Mouse (Mus musculus): ENCODE measurements around the gene Fam133b. TPM values are rescaled to one million over a fixed set of nuclear protein-coding genes. Genes with fewer than 3 reads are reported as not detected.

The Fam133b gene
- polyA plus RNA-seq, 2 experiments: 10.9 to 11.6 TPM

DNA sequence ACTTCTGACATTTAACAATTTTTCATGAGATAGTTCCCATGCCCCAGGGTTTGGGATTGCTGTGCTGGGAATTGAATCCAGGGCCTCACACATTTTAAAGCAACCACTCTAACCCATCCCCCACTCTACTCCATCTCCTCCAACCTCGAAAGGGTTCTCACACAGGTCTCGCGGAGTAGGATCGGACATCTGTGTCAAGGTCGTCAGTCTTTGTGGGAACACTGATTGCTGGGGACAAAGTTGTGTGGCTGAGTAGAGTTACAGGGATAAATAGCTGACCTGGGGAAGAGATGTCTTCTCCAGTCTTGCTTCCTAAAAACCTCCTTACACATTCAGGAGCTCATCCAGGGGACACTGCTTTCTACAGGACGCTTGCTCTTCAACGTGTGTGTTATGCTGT is 35.4 kb downstream of the Fam133b start:
- no peak overlapping the region for H3K4me3 ChIP-seq (ENCODE audit: insufficient read depth in 1 of 2, low read depth in 2 of 2, low read length in 2 of 2)
- H3K9me3 ChIP-seq (ENCODE audit: control insufficient read depth, low read length): no peaks in the 10 kb centered on the region
- WGBS (ENCODE audit: insufficient replicate concordance): 88% methylated on average over 7 of the region's 7 CpGs
- TF ChIP-seq CTCF (IDR thresholded peaks at IDR 0.05; ENCODE audit: low read depth): no peak
- TF ChIP-seq EP300 (IDR thresholded peaks at IDR 0.05; ENCODE audit: low read depth): no peak
- H3K27me3 ChIP-seq (ENCODE audit: control insufficient read depth, insufficient read depth, low read length): no peaks in the 10 kb centered on the region
- peaks cover 59% of the 10 kb centered on the region for H3K36me3 ChIP-seq (replicated peaks; ENCODE audit: control insufficient read depth, insufficient read depth, low read depth)
- H3K9ac ChIP-seq (replicated peaks): no peak overlapping the region
- DNase-seq (ENCODE audit: low read depth in 3 of 3, low spot score in 3 of 3): no peak
- H3K27ac ChIP-seq: no peak overlapping the region
- no peak for ATAC-seq (ENCODE audit: insufficient read depth)
- H3K4me1 ChIP-seq (replicated peaks; ENCODE audit: control insufficient read depth in 2 of 2, insufficient read depth in 2 of 2, low read length in 1 of 2): no peaks in the 10 kb centered on the region
- H3K4me2 ChIP-seq (ENCODE audit: low read depth): no peak overlapping the region

DNA sequence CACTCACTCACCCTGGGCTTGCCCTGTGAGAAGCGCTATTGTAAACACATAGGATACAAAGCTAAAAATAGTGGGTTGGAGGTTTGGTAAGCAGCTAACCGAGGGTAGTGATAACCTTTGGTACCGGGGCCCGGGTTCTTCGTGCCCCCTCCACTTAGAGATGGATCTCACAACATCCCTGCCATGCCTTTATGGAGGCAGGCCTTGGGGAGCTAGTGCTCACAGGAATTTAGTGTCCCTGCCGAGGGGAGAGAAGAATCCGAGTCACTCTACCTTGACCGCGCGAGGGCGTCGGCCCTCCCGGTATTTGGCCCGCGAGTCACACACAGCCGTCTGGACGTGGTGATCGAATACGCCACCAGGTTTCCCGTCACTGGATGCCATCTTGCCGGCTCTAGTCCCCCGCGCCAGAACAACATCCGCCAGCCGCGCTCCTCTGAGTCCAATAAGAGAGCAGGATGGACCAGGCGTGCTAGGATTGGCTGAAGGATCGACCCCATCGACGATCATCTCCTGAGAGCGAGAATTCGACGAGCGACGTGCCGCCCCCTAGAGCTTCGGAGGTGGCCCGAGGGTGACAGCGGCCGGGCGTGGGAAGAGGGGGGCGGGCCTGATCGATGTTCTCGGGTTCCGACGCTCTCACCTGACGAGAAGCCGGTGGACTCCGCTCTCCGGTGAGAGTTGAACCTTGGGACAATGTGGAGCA is 52.2 kb downstream of the Fam133b start, which contains the start of gene Pex1:
Gene Pex1 (plus strand): TSS at position 374 of the 706 bp plus-strand sequence.
- peak within 1 kb of the TSS; percentile 87 for H3K4me2 ChIP-seq (ENCODE audit: low read depth)
- peak; percentile 91 to 94 (median 92) for DNase-seq (ENCODE audit: low read depth in 3 of 3, low spot score in 3 of 3)
- peak within 1 kb of the TSS; percentile 71 to 88 for H3K4me3 ChIP-seq (ENCODE audit: insufficient read depth in 1 of 2, low read depth in 2 of 2, low read length in 2 of 2)
- peak; percentile 98 for ATAC-seq (ENCODE audit: insufficient read depth)
- H3K36me3 ChIP-seq (replicated peaks; ENCODE audit: control insufficient read depth, insufficient read depth, low read depth): peaks cover 6% of the 10 kb centered on the region
- under 1% methylated on average over 50 of the region's 50 CpGs for WGBS (ENCODE audit: insufficient replicate concordance)
- peak within 1 kb of the TSS; percentile 80 for H3K9ac ChIP-seq (replicated peaks)
- no peaks in the 10 kb centered on the region for H3K27me3 ChIP-seq (ENCODE audit: control insufficient read depth, insufficient read depth, low read length)
- H3K27ac ChIP-seq: peak within 1 kb of the TSS; percentile 6
- peaks cover 10% of the 10 kb centered on the region in 2 experiments; a peak in 3 of 4 replicates for H3K4me1 ChIP-seq (replicated peaks; ENCODE audit: control insufficient read depth in 2 of 2, insufficient read depth in 2 of 2, low read length in 1 of 2)
- no peaks in the 10 kb centered on the region for H3K9me3 ChIP-seq (ENCODE audit: control insufficient read depth, low read length)
- peak; percentile 64 for TF ChIP-seq CTCF (IDR thresholded peaks at IDR 0.05; ENCODE audit: low read depth)
- TF ChIP-seq EP300 (IDR thresholded peaks at IDR 0.05; ENCODE audit: low read depth): no peak

DNA sequence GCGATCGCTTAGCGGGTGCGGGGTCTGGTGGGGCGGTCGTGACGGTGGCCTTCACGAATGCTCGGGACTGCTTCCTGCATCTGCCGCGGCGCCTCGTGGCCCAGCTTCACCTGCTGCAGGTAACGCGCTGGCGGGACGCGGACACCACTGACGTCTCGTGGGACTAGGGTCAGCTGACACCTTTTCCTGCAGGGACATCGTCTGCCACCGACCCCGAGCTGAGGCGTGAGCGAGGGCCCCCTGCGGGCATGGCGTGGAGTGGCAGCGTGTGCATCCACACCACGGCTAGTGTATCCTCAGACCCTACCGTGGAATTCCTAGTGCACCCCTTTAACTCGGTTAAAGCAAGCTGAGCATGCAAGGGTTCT is 52.8 kb downstream of the Fam133b start, which contains the start of gene Rbm48:
Gene Rbm48 (minus strand): TSS at position 187 of the 368 bp plus-strand sequence.
- DNase-seq (ENCODE audit: low read depth in 3 of 3, low spot score in 3 of 3): peak; percentile 44 to 61 (median 45)
- Histone ChIP-seq H3K4me3 (ENCODE audit: insufficient read depth in 1 of 2, low read depth in 2 of 2, low read length in 2 of 2) (peak within 1 kb of the TSS; percentile 71 to 88), H3K36me3 (replicated peaks; ENCODE audit: control insufficient read depth, insufficient read depth, low read depth) (peaks cover 1% of the 10 kb centered on the region), H3K27ac (peak within 1 kb of the TSS; percentile 6), H3K4me2 (ENCODE audit: low read depth) (peak within 1 kb of the TSS; percentile 87), H3K4me1 (replicated peaks; ENCODE audit: control insufficient read depth in 2 of 2, insufficient read depth in 2 of 2, low read length in 1 of 2) (peaks cover 10% of the 10 kb centered on the region in 2 experiments; a peak in 3 of 4 replicates), H3K9me3 (ENCODE audit: control insufficient read depth, low read length) (no peaks in the 10 kb centered on the region), H3K27me3 (ENCODE audit: control insufficient read depth, insufficient read depth, low read length) (no peaks in the 10 kb centered on the region), H3K9ac (replicated peaks) (peak within 1 kb of the TSS; percentile 80)
- no peak; the same call in 1 of the 2 replicates for TF ChIP-seq EP300 (IDR thresholded peaks at IDR 0.05; ENCODE audit: low read depth)
- TF ChIP-seq CTCF (IDR thresholded peaks at IDR 0.05; ENCODE audit: low read depth): peak; percentile 87
- under 1% methylated on average over 31 of the region's 31 CpGs for WGBS (ENCODE audit: insufficient replicate concordance)
- ATAC-seq (ENCODE audit: insufficient read depth): peak; percentile 71

DNA sequence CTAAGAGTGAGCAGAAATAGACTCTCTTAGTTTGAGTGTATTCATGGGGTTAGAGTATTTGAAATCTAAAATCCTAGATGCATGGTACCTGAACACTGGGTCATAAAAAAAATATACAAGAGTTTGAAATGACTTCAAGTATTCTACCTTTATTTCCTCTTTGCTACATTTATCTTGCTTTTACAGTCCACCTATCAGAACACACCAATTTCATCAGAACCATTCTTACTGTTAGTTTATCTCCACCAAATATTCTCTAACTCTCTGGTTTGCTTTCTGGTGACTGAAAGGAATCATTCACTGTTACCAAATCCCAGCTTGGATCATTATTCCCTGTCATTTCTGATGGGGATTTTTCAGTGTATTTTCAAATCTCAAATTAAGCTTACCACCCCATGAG is 53.5 kb downstream of the Fam133b start:
- no peak overlapping the region for H3K9ac ChIP-seq (replicated peaks)
- no peaks in the 10 kb centered on the region; the same call in 1 of the 2 replicates for H3K36me3 ChIP-seq (replicated peaks; ENCODE audit: control insufficient read depth, insufficient read depth, low read depth)
- H3K4me3 ChIP-seq (ENCODE audit: insufficient read depth in 1 of 2, low read depth in 2 of 2, low read length in 2 of 2): no peak overlapping the region
- DNase-seq (ENCODE audit: low read depth in 3 of 3, low spot score in 3 of 3) (no peak), ATAC-seq (ENCODE audit: insufficient read depth) (no peak)
- no peaks in the 10 kb centered on the region for H3K9me3 ChIP-seq (ENCODE audit: control insufficient read depth, low read length)
- no peak overlapping the region for H3K27ac ChIP-seq
- TF ChIP-seq EP300 (IDR thresholded peaks at IDR 0.05; ENCODE audit: low read depth): no peak
- TF ChIP-seq CTCF (IDR thresholded peaks at IDR 0.05; ENCODE audit: low read depth): no peak
- peaks cover 10% of the 10 kb centered on the region in 2 experiments; a peak in 3 of 4 replicates for H3K4me1 ChIP-seq (replicated peaks; ENCODE audit: control insufficient read depth in 2 of 2, insufficient read depth in 2 of 2, low read length in 1 of 2)
- H3K27me3 ChIP-seq (ENCODE audit: control insufficient read depth, insufficient read depth, low read length): no peaks in the 10 kb centered on the region
- H3K4me2 ChIP-seq (ENCODE audit: low read depth): peak overlapping the region; percentile 87

DNA sequence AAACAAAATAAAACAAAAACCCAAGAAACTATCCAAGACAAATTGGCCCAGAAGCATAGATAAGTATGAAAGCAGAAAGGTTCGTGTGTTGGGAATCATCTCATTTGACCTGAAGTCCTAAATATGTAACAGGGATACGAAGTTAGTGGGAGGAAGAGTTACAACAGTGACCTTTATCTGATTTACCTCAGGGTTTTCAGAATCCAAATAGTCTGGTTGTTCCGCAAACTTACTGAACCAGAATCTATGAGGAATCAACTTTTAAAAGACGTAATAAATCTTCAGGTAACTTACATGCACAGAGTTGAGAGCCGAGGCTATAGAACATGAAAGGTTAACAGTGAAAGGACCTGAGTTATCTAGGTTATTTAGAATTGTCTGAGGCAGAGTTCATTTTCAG is 55.1 kb downstream of the Fam133b start:
- DNase-seq (ENCODE audit: low read depth in 3 of 3, low spot score in 3 of 3) (no peak), ATAC-seq (ENCODE audit: insufficient read depth) (no peak)
- Histone ChIP-seq H3K27me3 (ENCODE audit: control insufficient read depth, insufficient read depth, low read length) (no peaks in the 10 kb centered on the region), H3K27ac (no peak overlapping the region), H3K4me3 (ENCODE audit: insufficient read depth in 1 of 2, low read depth in 2 of 2, low read length in 2 of 2) (no peak overlapping the region), H3K4me1 (replicated peaks; ENCODE audit: control insufficient read depth in 2 of 2, insufficient read depth in 2 of 2, low read length in 1 of 2) (peaks cover 10% of the 10 kb centered on the region in 2 experiments; a peak in 3 of 4 replicates), H3K4me2 (ENCODE audit: low read depth) (no peak overlapping the region), H3K36me3 (replicated peaks; ENCODE audit: control insufficient read depth, insufficient read depth, low read depth) (no peaks in the 10 kb centered on the region), H3K9ac (replicated peaks) (no peak overlapping the region), H3K9me3 (ENCODE audit: control insufficient read depth, low read length) (no peaks in the 10 kb centered on the region)
- WGBS (ENCODE audit: insufficient replicate concordance): 72% methylated on average over 5 of the region's 5 CpGs
- TF ChIP-seq CTCF (IDR thresholded peaks at IDR 0.05; ENCODE audit: low read depth) (no peak), EP300 (IDR thresholded peaks at IDR 0.05; ENCODE audit: low read depth) (no peak)

All from liver, embryonic 14.5 days (tissue).